Mouse (Mus musculus) embryonic fibroblast, embryonic 13.5 days (primary cell): ENCODE measurements around the gene Trim50.

Experiments used
- CTCF ChIP-seq: IDR thresholded peaks from 2 replicates; pipeline ENCODE4 v1.5.1; 2011; ENCODE audit warnings: mild to moderate bottlenecking, control low read depth, low read length, moderate library complexity, borderline replicate concordance; ENCODE audit not compliant: insufficient read depth
- POLR2A ChIP-seq: IDR thresholded peaks from 2 replicates; pipeline ENCODE4 v1.6.1; 2011; ENCODE audit warnings: low read depth, mild to moderate bottlenecking, control low read depth, low read length, moderate library complexity

- TF ChIP-seq POLR2A (no peak), CTCF (no peak)
Observed at GRCm38 (mm10) chr5:135399382-135399781, 46.3 kb downstream of the Trim50 start.
